Mouse (Mus musculus) hematopoietic stem cell, adult 5-6 weeks (primary cell): ENCODE measurements around the gene Hipk4. TPM values are rescaled to one million over a fixed set of nuclear protein-coding genes. Genes with fewer than 3 reads are reported as not detected.

Source experiments
- ATAC-seq, 2 experiments: fragments of 125-278 bp in 1 of 2; replicated peaks in 1 of 2; 2 replicates each; pipeline ENCODE4 v1.8.0; 2016 to 2017; ENCODE audit warnings: inconsistent platforms in 2 of 2, mild to moderate bottlenecking in 2 of 2, moderate number of reproducible peaks in 2 of 2, low read depth in 1 of 2, moderate TSS enrichment in 1 of 2; ENCODE audit not compliant: low FRiP score in 2 of 2, poor library complexity in 2 of 2, severe bottlenecking in 2 of 2, insufficient read depth in 1 of 2, low TSS enrichment in 1 of 2
- total RNA-seq: library from RNA; stranded (forward); fragments of 172-1452, 232-1000 nt; gene quantifications from 2 replicates; pipeline ENCODE4 v1.2.3, GENCODE M21; 2017

Gene Hipk4
- 0.31 TPM in 1 of 2 replicates, not detected in the other for total RNA-seq

GRCm38 (mm10) chr7:27522967-27523366 lies at the start of gene Hipk4:
TSS of gene Hipk4 (plus strand) at chr7:27523267.
- ATAC-seq = no peak

GRCm38 (mm10) chr7:27473835-27474489 lies 49.1 kb upstream of the Hipk4 start:
- ATAC-seq = no peak

GRCm38 (mm10) chr7:27474490-27474954 lies 48.5 kb upstream of the Hipk4 start:
- ATAC-seq = peak; percentile 82 to 84

GRCm38 (mm10) chr7:27475596-27475995 lies 47.5 kb upstream of the Hipk4 start:
- ATAC-seq = no peak

- ATAC-seq = no peak
Observed at GRCm38 (mm10) chr7:27476098-27476635, 46.9 kb upstream of the Hipk4 start.

- no peak for ATAC-seq
Observed at GRCm38 (mm10) chr7:27478561-27478960, 44.5 kb upstream of the Hipk4 start.

GRCm38 (mm10) chr7:27479750-27480149 lies 43.3 kb upstream of the Hipk4 start:
- no peak for ATAC-seq

- no peak for ATAC-seq
Observed at GRCm38 (mm10) chr7:27480506-27480905, 42.6 kb upstream of the Hipk4 start.

- ATAC-seq = no peak
Observed at GRCm38 (mm10) chr7:27480927-27481626, 42.0 kb upstream of the Hipk4 start.

- peak; percentile 89 to 95 for ATAC-seq
Observed at GRCm38 (mm10) chr7:27481627-27481969, 41.5 kb upstream of the Hipk4 start.

GRCm38 (mm10) chr7:27483860-27484259 lies 39.2 kb upstream of the Hipk4 start:
- ATAC-seq = no peak

- ATAC-seq = no peak
Observed at GRCm38 (mm10) chr7:27486102-27486769, 36.8 kb upstream of the Hipk4 start.

- ATAC-seq = peak; percentile 78 to 81
Observed at GRCm38 (mm10) chr7:27486770-27487697, 36.0 kb upstream of the Hipk4 start, which contains the start of gene Sertad1. TSS of gene Sertad1 (plus strand) at chr7:27486910.

- ATAC-seq = no peak
Observed at GRCm38 (mm10) chr7:27487740-27488268, 35.3 kb upstream of the Hipk4 start.

- ATAC-seq = no peak
Observed at GRCm38 (mm10) chr7:27489270-27489869, 33.7 kb upstream of the Hipk4 start.

GRCm38 (mm10) chr7:27490227-27490542 lies 32.9 kb upstream of the Hipk4 start:
- no peak for ATAC-seq
